Mouse (Mus musculus) monocyte, adult 5-6 weeks (primary cell): ENCODE data around the gene Gzma. TPM values are rescaled to one million over a fixed set of nuclear protein-coding genes. Genes with fewer than 3 reads are reported as not detected.

Experiments used
- ATAC-seq: fragments of 153-309, 156-312 bp; replicated peaks from 2 replicates; pipeline ENCODE4 v1.8.0; 2017; ENCODE audit warnings: mild to moderate bottlenecking; ENCODE audit not compliant: low TSS enrichment, insufficient number of reproducible peaks, severe bottlenecking, poor library complexity, low FRiP score
- total RNA-seq: library from RNA; stranded (forward); fragments of 200-1000, 200-491, 200-594 nt; gene quantifications from 3 replicates; pipeline ENCODE4 v1.2.3, GENCODE M21; 2017

Gzma gene
- total RNA-seq, 1 experiment from 2014 or later = 4,610 TPM

GRCm38 (mm10) chr13:113047647-113048046 lies 53.1 kb downstream of the Gzma start:
- ATAC-seq = no peak

GRCm38 (mm10) chr13:113047018-113047417 lies 53.8 kb downstream of the Gzma start:
- ATAC-seq = no peak

GRCm38 (mm10) chr13:113046211-113046883 lies 54.4 kb downstream of the Gzma start, which contains the start of gene Gpx8:
Gpx8 (minus strand) TSS chr13:113046410.
- no peak for ATAC-seq

- no peak for ATAC-seq
Observed at GRCm38 (mm10) chr13:113045458-113046110, 55.2 kb downstream of the Gzma start.

GRCm38 (mm10) chr13:113044876-113045275 lies 55.9 kb downstream of the Gzma start:
- no peak for ATAC-seq

Other genes starting within 250 kb of the Gzma start
- 61.4 to 92.9 TPM (median 83.6 TPM) in 3 replicates for gene Mtrex, start 173.6 kb downstream of the Gzma start, total RNA-seq
- 20.5 to 31.6 TPM (median 22.8 TPM) in 3 replicates for gene Dhx29, start 173.5 kb downstream of the Gzma start, total RNA-seq
- 0.48 to 1.8 TPM (median 0.49 TPM) in 3 replicates for gene Ccno, start 113.2 kb downstream of the Gzma start, total RNA-seq
- gene Mcidas, start 107.1 kb downstream of the Gzma start, total RNA-seq = not detected in 3 replicates
- gene Cdc20b, start 65.9 kb downstream of the Gzma start, total RNA-seq = 1.0 to 11.5 TPM (median 6.1 TPM) in 3 replicates
- gene Gpx8, start 54.6 kb downstream of the Gzma start, total RNA-seq = 8.4 to 18.8 TPM (median 16.9 TPM) in 3 replicates
- gene Esm1, start 108.7 kb upstream of the Gzma start, total RNA-seq = 0.32 to 0.39 TPM in 2 of 3 replicates, not detected in the other
- 1.8 TPM in 1 of 3 replicates, not detected in the others for gene Gzmk, start 124.9 kb upstream of the Gzma start, total RNA-seq
- not detected in 3 replicates for gene BC067074, start 192.2 kb upstream of the Gzma start, total RNA-seq